Mouse (Mus musculus) lung, postnatal 0 days (tissue): ENCODE results near the gene Ncoa1. TPM values are rescaled to one million over a fixed set of nuclear protein-coding genes. Genes with fewer than 3 reads are reported as not detected.

Experiments
- ATAC-seq: fragments of 200-750 bp; cut with Nextera tagmentation; 2 replicates; pipeline ENCODE4 v1.8.0; 2017; ENCODE audit warnings: moderate library complexity
- DNase-seq: peaks from one replicate; pipeline ENCODE4 v3.0.0-alpha.2; 2016; ENCODE audit warnings: low spot score
- H3K27ac ChIP-seq: fragments of 300-500 bp; sonication (generic); 2 replicates; pipeline ENCODE4 v1.5.1; 2014; ENCODE audit warnings: antibody characterized with exemption, mild to moderate bottlenecking, low read length, mixed read lengths
- H3K27me3 ChIP-seq: fragments of 300-500 bp; sonication (generic); replicated peaks from 2 replicates; pipeline ENCODE4 v1.6.1; 2014; ENCODE audit warnings: low read length, mixed read lengths; ENCODE audit not compliant: insufficient read depth
- H3K36me3 ChIP-seq: fragments of 300-500 bp; sonication (generic); 2 replicates; pipeline ENCODE4 v1.6.1; 2014; ENCODE audit warnings: low read length, mixed read lengths; ENCODE audit not compliant: insufficient read depth
- H3K4me1 ChIP-seq: fragments of 300-500 bp; sonication (generic); 2 replicates; pipeline ENCODE4 v1.6.1; 2014; ENCODE audit warnings: antibody characterized with exemption, low read depth, low read length, mixed read lengths; ENCODE audit not compliant: insufficient read depth
- H3K4me2 ChIP-seq: fragments of 300-500 bp; sonication (generic); replicated peaks from 2 replicates; pipeline ENCODE4 v1.6.1; 2014; ENCODE audit warnings: low read depth, mild to moderate bottlenecking, low read length, moderate library complexity, mixed read lengths
- H3K4me3 ChIP-seq: fragments of 300-500 bp; sonication (generic); 2 replicates; pipeline ENCODE4 v1.5.1; 2014; ENCODE audit warnings: low read depth, low read length
- H3K9ac ChIP-seq: fragments of 300-500 bp; sonication (generic); replicated peaks from 2 replicates; pipeline ENCODE4 v1.6.1; 2014; ENCODE audit warnings: low read depth, mild to moderate bottlenecking
- H3K9me3 ChIP-seq: fragments of 300-500 bp; sonication (generic); 2 replicates; pipeline ENCODE4 v1.6.1; 2016; ENCODE audit warnings: low read length, mixed read lengths
- CTCF ChIP-seq: IDR thresholded peaks from 2 replicates; pipeline ENCODE4 v1.5.1; 2016; ENCODE audit warnings: antibody characterized with exemption, mild to moderate bottlenecking
- EP300 ChIP-seq: IDR thresholded peaks from 2 replicates; pipeline ENCODE4 v1.6.1; 2016; ENCODE audit warnings: antibody characterized with exemption, mild to moderate bottlenecking, control low read depth
- WGBS: fragments of 180-500 bp; shearing (Covaris S2); extraction: QIAGEN DNeasy Blood & Tissue Kit; methylation state at CpG from one replicate; pipeline ENCODE4 v1.1.7; 2014; 5-methylcytosine and 5-hydroxymethylcytosine counted together
- polyA plus RNA-seq: library from polyadenylated mRNA; unstranded; fragments of >200 nt; fragmentation: Nextera tagmentation; extraction: Ambion mirVana; gene quantifications from 2 replicates; pipeline ENCODE4 v1.2.1, GENCODE M21; 2015

Ncoa1 gene
- polyA plus RNA-seq, 1 experiment from 2014 or later: 9.6 TPM

- TF ChIP-seq EP300: no peak
- no peak for TF ChIP-seq CTCF
- Histone ChIP-seq H3K27ac (no peak overlapping the region), H3K9me3 (no peaks in the 10 kb centered on the region), H3K36me3 (no peaks in the 10 kb centered on the region), H3K4me1 (no peaks in the 10 kb centered on the region), H3K9ac (no peak overlapping the region), H3K4me3 (no peak overlapping the region), H3K27me3 (no peaks in the 10 kb centered on the region), H3K4me2 (no peak overlapping the region)
- DNase-seq: no peak
- WGBS: 90% methylated on average over 3 of the region's 3 CpGs
- no peak for ATAC-seq
Observed at GRCm38 (mm10) chr12:4417626-4418263, 59.2 kb downstream of the Ncoa1 start.

GRCm38 (mm10) chr12:4407085-4407484 is 69.9 kb downstream of the Ncoa1 start:
- WGBS: 50% methylated on average over 2 of the region's 2 CpGs
- Histone ChIP-seq H3K4me3 (no peak overlapping the region), H3K4me2 (no peak overlapping the region), H3K9ac (no peak overlapping the region), H3K4me1 (no peaks in the 10 kb centered on the region), H3K36me3 (no peaks in the 10 kb centered on the region), H3K27ac (no peak overlapping the region), H3K27me3 (no peaks in the 10 kb centered on the region), H3K9me3 (no peaks in the 10 kb centered on the region)
- DNase-seq: no peak
- no peak for TF ChIP-seq CTCF
- TF ChIP-seq EP300: no peak
- ATAC-seq: no peak

- no peaks in the 10 kb centered on the region for H3K36me3 ChIP-seq
- no peak overlapping the region for H3K4me3 ChIP-seq
- 72% methylated on average over 3 of the region's 3 CpGs for WGBS
- DNase-seq (no peak), ATAC-seq (no peak)
- no peak overlapping the region for H3K4me2 ChIP-seq
- H3K9me3 ChIP-seq: no peaks in the 10 kb centered on the region
- no peaks in the 10 kb centered on the region for H3K27me3 ChIP-seq
- TF ChIP-seq CTCF (no peak), EP300 (no peak)
- no peak overlapping the region for H3K9ac ChIP-seq
- no peaks in the 10 kb centered on the region for H3K4me1 ChIP-seq
- H3K27ac ChIP-seq: no peak overlapping the region
Observed at GRCm38 (mm10) chr12:4406155-4406554, 70.8 kb downstream of the Ncoa1 start.

GRCm38 (mm10) chr12:4403206-4403605 is 73.8 kb downstream of the Ncoa1 start:
- H3K9me3 ChIP-seq: no peaks in the 10 kb centered on the region
- DNase-seq (no peak), ATAC-seq (no peak)
- no peak overlapping the region for H3K27ac ChIP-seq
- H3K4me3 ChIP-seq: no peak overlapping the region
- H3K9ac ChIP-seq: no peak overlapping the region
- H3K4me2 ChIP-seq: no peak overlapping the region
- TF ChIP-seq EP300 (no peak), CTCF (0 out of 2 replicates have a peak, but pooled peaks have one; percentile 9)
- no peaks in the 10 kb centered on the region for H3K36me3 ChIP-seq
- H3K27me3 ChIP-seq: no peaks in the 10 kb centered on the region
- H3K4me1 ChIP-seq: no peaks in the 10 kb centered on the region
- 64% methylated on average over 4 of the region's 4 CpGs for WGBS

- H3K36me3 ChIP-seq: no peaks in the 10 kb centered on the region
- TF ChIP-seq CTCF (no peak), EP300 (no peak)
- H3K27ac ChIP-seq: no peak overlapping the region
- H3K4me1 ChIP-seq: no peaks in the 10 kb centered on the region
- ATAC-seq: no peak
- no peak for DNase-seq
- no peaks in the 10 kb centered on the region for H3K9me3 ChIP-seq
- WGBS: 84% methylated on average over 7 of the region's 7 CpGs
- no peak overlapping the region for H3K4me3 ChIP-seq
- H3K9ac ChIP-seq: no peak overlapping the region
- H3K27me3 ChIP-seq: no peaks in the 10 kb centered on the region
- H3K4me2 ChIP-seq: no peak overlapping the region
Observed at GRCm38 (mm10) chr12:4396221-4396620, 80.8 kb downstream of the Ncoa1 start.

GRCm38 (mm10) chr12:4392590-4392989 is 84.4 kb downstream of the Ncoa1 start:
- H3K9ac ChIP-seq: no peak overlapping the region
- WGBS: 56% methylated on average over 2 of the region's 2 CpGs
- no peak overlapping the region for H3K27ac ChIP-seq
- H3K9me3 ChIP-seq: no peaks in the 10 kb centered on the region
- H3K4me1 ChIP-seq: no peaks in the 10 kb centered on the region
- TF ChIP-seq CTCF: peak; percentile 36
- no peak for TF ChIP-seq EP300
- no peak overlapping the region for H3K4me2 ChIP-seq
- ATAC-seq (no peak), DNase-seq (no peak)
- H3K27me3 ChIP-seq: no peaks in the 10 kb centered on the region
- H3K4me3 ChIP-seq: no peak overlapping the region
- H3K36me3 ChIP-seq: no peaks in the 10 kb centered on the region

GRCm38 (mm10) chr12:4392074-4392473 is 84.9 kb downstream of the Ncoa1 start:
- H3K4me1 ChIP-seq: no peaks in the 10 kb centered on the region
- H3K9me3 ChIP-seq: no peaks in the 10 kb centered on the region
- no peak overlapping the region for H3K4me3 ChIP-seq
- H3K27ac ChIP-seq: no peak overlapping the region
- ATAC-seq: no peak
- DNase-seq: no peak
- no peaks in the 10 kb centered on the region for H3K36me3 ChIP-seq
- H3K27me3 ChIP-seq: no peaks in the 10 kb centered on the region
- 47% methylated on average over 3 of the region's 3 CpGs for WGBS
- no peak overlapping the region for H3K4me2 ChIP-seq
- H3K9ac ChIP-seq: no peak overlapping the region
- TF ChIP-seq EP300 (no peak), CTCF (no peak)
